Mouse (Mus musculus): ENCODE data around the gene Pex11g.

The Pex11g gene

DNA sequence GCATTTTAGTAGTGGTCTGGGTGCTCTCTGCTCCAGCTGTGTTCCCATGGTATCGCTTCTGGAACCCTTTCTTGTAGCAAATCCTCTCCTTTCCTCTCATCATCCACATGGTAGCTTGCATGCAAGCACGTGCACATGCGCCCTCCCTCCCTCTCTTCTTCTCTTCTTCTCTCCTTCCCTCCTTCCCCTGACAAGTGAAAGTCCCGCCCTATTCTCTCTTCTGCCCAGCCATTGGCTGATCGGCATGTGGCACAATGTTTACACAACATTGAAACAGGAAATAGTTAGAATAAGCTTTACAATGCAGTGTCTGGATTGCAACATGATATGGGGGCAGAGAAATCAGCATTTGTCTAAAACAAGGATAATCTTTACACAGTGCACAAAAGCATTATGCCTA lies 14.1 kb upstream of the Pex11g start:
- DNase-seq (ENCODE audit: low read depth, low spot score): no peak

- DNase-seq (ENCODE audit: low read depth, low spot score): no peak
Measured at GRCm38 (mm10) chr8:3480221-3480785, 12.8 kb upstream of the Pex11g start.

GRCm38 (mm10) chr8:3475715-3476429 lies 8.4 kb upstream of the Pex11g start:
- DNase-seq (ENCODE audit: low read depth, low spot score): no peak

GRCm38 (mm10) chr8:3470562-3470961 lies 3.1 kb upstream of the Pex11g start, which contains the start of gene Tex45:
Gene Tex45, plus strand, starts transcription at chr8:3470862.
- no peak for DNase-seq (ENCODE audit: low read depth, low spot score)

DNA sequence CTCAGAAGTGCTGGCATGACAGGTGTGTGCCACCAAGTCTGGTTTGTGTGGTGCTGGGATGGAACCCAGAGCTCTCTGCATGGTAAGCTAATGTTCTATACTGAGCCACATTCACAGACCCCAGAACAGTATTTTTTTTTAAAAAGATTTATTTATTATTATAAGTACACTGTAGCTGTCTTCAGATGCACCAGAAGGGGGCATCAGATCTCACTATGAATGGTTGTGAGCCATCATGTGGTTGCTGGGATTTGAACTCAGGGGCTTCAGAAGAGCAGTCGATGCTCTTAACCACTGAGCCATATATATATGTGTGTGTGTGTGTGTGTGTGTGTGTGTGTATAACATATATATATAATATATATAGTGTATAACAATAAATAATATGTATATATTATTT lies 1.4 kb upstream of the Pex11g start:
- DNase-seq (ENCODE audit: low read depth, low spot score): no peak

DNA sequence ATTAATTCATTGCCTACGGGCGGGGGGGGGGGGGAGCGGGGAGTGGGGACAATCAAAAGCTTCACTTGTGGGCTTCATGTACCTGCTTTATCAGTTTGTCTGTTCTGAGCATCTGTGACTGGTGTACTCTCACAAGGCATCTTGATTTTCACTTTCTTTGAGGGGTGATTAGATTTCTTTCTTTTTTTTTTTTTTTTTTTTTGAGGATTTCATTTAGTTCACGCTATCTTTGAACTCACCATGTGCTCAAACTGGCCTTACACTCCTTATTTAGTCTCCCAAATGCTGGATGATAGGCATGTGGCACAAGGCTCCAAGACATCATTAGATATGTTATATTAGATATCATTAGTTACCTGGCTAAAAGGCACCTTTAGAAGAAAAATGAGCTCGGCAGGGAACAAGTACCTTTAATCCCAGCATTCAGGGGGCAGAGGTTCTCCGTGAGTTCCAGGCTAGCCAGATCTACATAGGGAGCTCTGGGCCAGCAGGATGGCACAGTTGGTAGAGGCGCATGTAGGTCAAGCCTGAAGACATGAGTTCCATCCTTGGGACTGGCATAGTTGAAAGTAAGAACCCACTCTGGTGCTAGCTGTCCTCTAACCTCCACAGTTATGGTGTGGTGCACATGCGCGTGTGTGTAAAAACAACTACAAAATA lies 536 bp upstream of the Pex11g start:
- no peak for DNase-seq (ENCODE audit: low read depth, low spot score)

DNA sequence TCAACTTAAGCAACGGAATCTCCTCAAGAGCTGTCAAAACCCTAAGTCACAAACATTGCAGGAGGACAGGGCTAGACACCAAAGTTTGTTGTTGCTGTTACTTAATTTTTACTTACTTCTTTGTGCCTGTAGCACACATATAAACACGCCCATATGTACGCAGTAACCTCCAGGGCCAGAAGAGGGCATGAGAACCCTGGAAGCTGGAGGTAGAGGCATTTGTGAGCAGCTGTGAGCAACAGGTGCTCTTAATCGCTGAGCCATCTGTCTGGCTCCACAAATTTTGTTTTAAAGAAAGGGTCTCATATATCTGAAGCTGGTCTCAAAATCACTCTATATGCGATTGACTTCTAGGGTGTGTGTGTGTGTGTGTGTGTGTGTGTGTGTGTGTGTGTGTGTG lies 3.2 kb downstream of the Pex11g start:
- DNase-seq (ENCODE audit: low read depth, low spot score): peak; percentile 51

- DNase-seq (ENCODE audit: low read depth, low spot score): no peak
Measured at GRCm38 (mm10) chr8:3463248-3463647, 4.2 kb downstream of the Pex11g start.

DNA sequence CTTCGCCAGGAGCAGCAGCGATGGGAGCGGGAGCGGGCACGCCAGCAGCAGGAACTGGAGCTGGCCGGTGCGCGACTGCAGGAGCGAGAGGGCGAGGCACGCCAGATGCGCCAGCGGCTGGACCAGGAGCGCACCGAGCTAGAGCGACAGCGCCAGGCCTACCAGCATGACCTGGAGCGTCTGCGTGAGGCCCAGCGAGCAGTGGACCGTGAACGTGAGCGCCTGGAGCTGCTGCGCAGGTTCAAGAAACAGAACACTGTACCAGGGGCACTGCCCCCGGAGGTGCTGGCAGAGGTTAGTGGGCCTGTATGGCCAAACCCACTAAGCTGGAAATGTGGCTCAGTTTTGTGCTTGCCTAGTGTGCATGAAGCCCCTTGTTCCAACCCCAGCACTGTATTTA lies 15.5 kb downstream of the Pex11g start:
- no peak for DNase-seq (ENCODE audit: low read depth, low spot score)

DNA sequence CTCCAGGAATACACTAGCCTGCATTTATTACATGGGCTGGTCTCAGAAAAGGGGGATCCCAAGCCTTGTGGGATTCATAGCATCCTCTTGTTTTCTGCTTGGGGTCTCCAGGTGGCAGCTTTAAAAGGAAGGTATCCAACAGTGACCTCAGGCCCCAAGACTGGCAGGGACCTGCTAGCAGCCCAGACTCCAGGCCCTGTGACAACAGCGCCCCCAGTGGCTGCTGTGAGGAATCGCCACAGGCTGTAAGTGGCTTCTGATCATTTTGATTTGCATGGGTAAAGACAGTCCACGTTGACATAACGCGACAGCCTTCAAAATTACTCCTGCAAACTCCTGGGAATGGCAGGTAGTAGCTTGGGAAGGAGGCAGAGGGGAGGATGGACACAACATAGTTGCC lies 16.8 kb downstream of the Pex11g start:
- peak; percentile 40 for DNase-seq (ENCODE audit: low read depth, low spot score)

- DNase-seq (ENCODE audit: low read depth, low spot score): no peak
Measured at GRCm38 (mm10) chr8:3449226-3449625, 18.3 kb downstream of the Pex11g start.

- DNase-seq (ENCODE audit: low read depth, low spot score): no peak
Measured at GRCm38 (mm10) chr8:3439510-3439909, 28.0 kb downstream of the Pex11g start.

- DNase-seq (ENCODE audit: low read depth, low spot score): no peak
Measured at GRCm38 (mm10) chr8:3436492-3436891, 31.0 kb downstream of the Pex11g start.

- DNase-seq (ENCODE audit: low read depth, low spot score): no peak
Measured at GRCm38 (mm10) chr8:3431113-3431512, 36.4 kb downstream of the Pex11g start.

GRCm38 (mm10) chr8:3429966-3430365 lies 37.5 kb downstream of the Pex11g start:
- DNase-seq (ENCODE audit: low read depth, low spot score): no peak

DNA sequence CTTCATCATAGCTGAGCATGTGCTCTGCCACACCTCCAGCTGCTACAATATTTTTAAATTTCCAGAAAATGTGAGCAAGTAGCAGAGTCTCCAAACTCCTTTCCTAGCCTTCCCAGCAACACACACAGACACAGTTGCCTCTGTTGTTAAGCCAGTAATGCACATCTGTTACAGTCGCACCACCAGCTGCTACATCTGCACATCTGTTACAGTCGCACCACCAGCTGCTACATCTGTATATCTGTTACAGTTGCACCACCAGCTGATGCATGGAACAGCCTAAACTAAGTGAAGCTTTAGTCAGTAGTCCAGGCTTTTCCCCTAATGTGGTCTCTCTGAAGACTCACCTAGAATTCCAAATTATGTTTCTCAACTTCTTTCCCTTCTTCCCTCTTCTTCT lies 39.1 kb downstream of the Pex11g start:
- no peak for DNase-seq (ENCODE audit: low read depth, low spot score)

DNA sequence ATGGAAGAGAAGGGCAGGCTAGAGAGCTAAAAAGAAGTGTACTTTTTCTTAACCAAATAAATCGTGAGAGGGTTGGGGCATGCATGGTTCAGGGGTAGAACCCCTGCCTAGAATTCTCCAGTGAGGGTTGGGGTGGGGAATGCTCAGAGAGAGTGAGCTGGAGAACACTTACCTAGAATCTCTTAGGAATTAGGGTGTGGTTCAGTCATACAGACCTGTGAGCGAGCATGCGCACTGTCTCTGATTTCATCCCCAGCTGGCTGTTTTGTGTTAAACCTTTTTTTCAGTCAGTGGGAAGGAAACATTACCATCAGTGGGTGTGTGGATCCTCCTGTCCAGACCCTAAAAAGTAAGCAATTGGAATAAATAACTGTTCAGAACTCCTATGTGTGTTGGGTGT lies 41.3 kb downstream of the Pex11g start:
- no peak for DNase-seq (ENCODE audit: low read depth, low spot score)

DNA sequence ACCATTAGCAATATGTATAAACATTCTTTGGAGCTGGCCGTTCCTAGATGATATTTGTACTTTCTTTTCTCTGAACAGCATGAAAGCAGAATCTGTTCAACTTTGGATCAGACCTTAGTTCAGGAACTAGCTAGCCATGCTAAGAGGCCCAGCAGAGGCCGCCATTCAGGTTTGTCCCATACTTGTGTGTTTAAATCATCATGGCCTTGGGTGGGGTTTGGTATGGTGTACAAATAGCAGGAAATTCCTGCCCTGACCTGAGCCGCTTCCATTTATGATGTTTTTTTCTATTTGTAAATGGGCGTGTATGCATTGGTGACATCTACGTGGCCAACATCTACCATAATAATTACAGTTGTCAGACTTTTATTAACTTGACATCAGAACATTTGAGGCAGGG lies 42.3 kb downstream of the Pex11g start:
- no peak for DNase-seq (ENCODE audit: low read depth, low spot score)

DNA sequence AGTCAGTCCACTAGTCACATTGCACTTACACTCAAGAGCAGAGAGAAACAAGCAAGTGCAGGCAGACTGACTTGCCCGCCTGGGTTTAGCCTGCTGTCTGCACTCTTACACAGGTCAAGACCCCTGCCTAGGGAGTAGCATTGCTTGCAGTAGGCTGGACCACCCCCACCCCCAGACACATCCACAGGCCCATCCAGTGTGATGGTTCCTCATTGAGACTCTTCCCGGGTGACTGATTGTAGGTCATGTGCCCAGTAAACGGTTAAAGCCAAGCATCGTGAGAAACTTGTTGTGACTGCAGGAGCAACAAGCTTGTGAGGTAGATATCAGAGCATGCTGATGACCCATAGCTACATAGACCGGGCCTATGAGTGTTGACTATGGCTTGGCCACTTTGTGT lies 46.0 kb downstream of the Pex11g start:
- no peak for DNase-seq (ENCODE audit: low read depth, low spot score)

DNA sequence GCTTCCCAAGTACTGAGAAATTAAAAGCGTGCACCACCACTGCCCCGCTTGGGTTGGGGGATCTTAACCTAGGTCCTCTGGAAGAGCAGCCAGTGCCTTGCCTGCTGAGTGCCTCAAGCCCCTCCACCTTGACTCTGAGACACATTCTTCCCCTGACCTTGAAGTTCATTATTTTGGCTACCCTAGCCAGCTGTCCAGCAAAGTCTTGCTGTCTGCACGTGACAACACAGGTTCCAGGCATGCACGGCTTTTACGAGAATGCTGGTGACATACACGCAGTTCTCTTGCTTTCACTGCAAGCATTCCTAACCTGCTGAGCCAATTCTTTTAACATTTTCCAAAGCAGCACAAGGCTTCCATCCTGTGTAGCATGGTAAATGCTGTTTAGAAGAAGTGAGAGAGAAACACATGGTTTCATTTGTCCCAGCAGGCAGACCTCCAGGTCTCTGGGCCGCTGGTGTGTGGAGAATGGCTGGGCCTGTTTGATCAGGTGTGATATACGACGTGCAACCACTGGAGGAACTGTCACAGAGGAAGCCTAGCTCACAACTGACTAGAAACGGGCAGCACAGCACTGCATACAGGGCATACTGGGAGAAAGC lies 47.3 kb downstream of the Pex11g start:
- no peak for DNase-seq (ENCODE audit: low read depth, low spot score)

GRCm38 (mm10) chr8:3418101-3418500 lies 49.4 kb downstream of the Pex11g start:
- DNase-seq (ENCODE audit: low read depth, low spot score): no peak

DNA sequence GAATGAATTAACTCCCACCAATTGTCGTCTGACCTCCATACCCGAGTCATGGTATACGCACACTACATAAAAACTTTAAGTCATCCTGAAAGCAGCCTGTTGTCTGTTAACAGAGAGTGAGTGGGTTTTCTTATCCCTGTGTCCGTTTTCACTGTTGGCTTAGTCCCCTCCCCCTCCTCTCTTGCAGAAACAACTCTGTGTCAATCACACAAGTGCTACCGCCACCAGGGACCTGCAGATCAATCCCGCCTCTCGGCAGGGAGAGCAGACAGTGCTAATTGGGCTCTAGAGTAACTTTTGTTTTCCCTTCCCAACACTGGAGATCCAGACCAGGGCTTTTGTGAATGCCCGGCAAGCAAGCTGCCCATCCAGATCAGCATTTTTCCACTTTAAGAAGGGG lies 50.0 kb downstream of the Pex11g start:
- DNase-seq (ENCODE audit: low read depth, low spot score): no peak

DNA sequence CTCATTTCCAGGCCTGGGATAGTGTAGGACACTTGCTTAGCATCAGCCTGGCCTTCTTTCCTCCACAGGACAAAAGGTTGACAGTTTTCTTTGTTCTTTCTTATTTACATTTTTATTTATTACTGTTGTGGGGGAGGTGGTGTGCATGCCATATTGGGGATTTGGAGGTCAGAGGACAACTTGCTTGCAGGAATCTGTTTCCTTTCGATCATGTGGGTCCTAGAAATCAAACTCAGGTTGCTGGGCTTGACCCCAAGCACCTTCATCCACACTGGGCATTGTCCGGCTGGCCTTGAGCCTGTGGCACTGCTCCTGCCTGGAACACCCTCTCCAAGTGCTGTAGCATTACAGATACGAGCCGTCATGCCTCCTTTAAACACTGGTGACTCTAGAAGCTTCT lies 50.6 kb downstream of the Pex11g start:
- no peak for DNase-seq (ENCODE audit: low read depth, low spot score)
